Mouse (Mus musculus) right cerebral cortex, adult 2 months (tissue): ENCODE data around the gene Dhx16.
A peak's percentile ranks its signal among the peaks of the same experiment; 100 is the strongest.

Source experiments
- DNase-seq, 2 experiments: peaks; one replicate each; pipeline ENCODE4 v3.0.0; 2021 to 2022; ENCODE audit warnings: low spot score in 2 of 2

Dhx16 gene

GRCm38 (mm10) chr17:35859835-35860234 lies 19.8 kb upstream of the Dhx16 start:
- no peak for DNase-seq

DNA sequence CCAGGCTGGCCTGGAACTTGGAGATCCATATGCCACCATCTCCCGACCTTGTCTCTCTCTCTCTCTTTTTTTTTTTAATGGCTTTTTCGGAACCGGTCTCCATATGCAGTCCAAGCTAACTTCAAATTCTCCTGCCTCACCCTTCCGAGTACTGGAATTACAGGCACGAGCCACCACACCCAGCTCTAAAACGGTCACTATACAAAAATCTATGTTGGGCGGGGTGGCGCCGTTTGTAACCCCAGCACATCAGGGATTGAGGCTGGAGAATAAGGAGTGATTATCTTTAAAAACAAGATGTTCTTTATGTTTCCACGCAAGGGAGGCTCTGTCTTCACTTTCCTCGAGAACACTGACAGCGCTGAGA lies 18.8 kb upstream of the Dhx16 start:
- DNase-seq, result no peak

DNA sequence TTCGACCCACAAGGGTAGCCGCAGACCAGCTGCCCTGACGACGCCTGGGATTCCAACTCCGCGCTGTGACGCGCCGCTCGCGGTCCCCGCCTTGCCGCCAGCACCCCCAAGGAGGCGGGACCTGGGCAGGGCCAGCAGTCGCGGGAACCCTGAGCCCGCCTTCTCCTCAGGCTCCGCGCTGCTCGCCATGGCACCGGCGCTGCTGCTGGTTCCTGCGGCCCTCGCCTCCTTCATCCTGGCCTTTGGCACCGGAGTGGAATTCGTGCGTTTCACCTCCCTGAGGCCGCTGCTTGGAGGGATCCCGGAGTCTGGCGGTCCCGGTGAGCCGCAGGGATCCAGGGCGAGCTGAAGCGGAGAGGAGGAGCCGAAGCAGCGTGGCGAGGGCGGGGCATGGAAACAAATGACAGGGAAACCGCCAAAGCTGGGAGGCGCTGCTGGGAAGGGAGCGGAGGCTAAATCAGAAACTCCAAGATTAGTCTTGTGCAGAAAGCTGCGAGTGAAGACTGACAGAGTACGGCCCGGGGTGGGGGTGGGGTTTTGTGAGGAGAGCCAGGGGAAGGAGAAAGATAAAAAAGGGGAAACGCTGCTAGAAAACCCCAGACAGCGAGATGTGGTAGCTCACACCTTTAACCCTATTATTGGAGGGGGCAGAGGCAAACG lies 18.3 kb upstream of the Dhx16 start, which contains the start of gene Nrm:
Gene Nrm, plus strand, starts transcription at position 121 of the 660 bp plus-strand sequence.
- DNase-seq, result peak; percentile 87 to 92

- no peak for DNase-seq
These were observed 14.7 kb upstream of the Dhx16 start for GRCm38 (mm10) chr17:35864832-35865353.

- peak in 1 of 2 experiments; percentile 18 for DNase-seq
These were observed 13.9 kb upstream of the Dhx16 start, which contains the start of gene Ppp1r18 for GRCm38 (mm10) chr17:35865481-35866280. Ppp1r18 (plus strand) TSS chr17:35865593.

GRCm38 (mm10) chr17:35866281-35866831 lies 13.3 kb upstream of the Dhx16 start:
- peak in 1 of 2 experiments; percentile 31 for DNase-seq

- DNase-seq, result no peak
These were observed 12.4 kb upstream of the Dhx16 start for GRCm38 (mm10) chr17:35866911-35867890.

DNA sequence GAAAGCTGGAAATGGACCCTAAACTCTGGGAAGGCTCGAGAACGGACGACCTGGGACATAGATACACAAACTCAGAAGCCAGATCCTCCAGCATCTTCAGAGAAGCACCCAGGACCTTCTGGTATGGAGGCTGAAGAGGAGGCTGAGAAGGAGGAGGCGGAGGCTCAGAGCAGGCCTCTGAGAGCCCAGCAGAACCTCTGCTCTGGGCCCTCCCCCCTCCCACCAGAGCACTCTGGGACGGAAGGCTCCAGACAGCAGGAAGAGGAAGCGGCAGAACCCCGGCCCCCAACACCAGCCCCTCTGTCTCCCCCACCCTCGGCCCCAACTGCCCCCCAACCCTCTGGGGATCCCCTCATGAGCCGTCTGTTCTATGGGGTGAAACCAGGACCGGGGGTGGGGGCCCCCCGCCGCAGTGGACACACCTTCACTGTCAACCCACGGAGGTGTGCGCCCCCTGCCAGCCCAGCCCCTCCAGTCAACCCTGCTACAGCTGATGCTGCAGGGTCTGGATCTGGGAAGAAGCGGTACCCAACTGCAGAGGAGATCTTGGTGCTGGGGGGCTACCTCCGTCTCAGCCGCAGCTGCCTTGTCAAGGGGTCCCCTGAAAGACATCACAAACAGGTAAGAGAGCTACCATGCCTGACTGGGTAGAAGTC lies 11.3 kb upstream of the Dhx16 start:
- no peak for DNase-seq

- DNase-seq, result no peak
These were observed 10.7 kb upstream of the Dhx16 start for GRCm38 (mm10) chr17:35868961-35869345.

- no peak for DNase-seq
These were observed 10.1 kb upstream of the Dhx16 start for GRCm38 (mm10) chr17:35869346-35870067.

- no peak for DNase-seq
These were observed 9.3 kb upstream of the Dhx16 start for GRCm38 (mm10) chr17:35870151-35870883.

DNA sequence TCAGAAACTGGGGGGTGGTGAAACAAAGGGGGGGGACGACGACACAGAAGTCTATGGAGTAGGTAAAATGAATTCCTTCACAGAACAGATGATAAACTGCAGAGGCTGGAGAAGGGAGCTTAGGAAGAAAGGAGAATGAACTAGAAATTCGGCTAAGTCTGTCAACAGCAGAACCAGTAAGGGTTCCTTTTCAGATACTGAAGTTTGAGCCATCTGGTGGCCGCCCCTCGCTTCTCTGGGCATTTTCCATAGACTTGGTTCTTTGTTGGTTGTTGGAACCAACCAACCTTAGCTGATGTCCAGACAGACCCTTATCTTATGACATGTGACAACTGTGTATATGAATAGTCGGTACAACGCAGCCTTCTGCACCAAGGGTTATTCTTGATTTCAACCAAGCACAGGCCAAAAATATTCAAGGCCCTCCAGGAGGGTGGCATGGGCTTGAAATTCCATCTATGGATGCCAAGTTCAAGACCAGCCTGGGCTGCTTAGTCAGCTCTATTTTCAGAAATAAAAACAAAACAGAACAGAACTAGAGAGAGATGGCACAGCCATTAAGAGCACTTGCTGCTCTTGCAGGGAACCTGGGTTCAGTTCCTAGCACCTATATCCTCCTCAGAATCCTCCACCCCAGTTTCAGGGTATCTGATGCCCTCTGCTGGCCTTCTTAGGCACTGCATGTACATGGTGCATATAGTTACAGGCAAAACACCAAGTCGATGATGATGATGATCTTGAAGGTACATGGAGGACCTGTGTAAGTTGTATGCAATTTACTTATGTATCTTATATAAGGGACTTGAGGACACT lies 8.5 kb upstream of the Dhx16 start:
- DNase-seq, result no peak

- DNase-seq, result peak; percentile 84 to 88
These were observed 5.7 kb upstream of the Dhx16 start for GRCm38 (mm10) chr17:35873774-35874519.

DNA sequence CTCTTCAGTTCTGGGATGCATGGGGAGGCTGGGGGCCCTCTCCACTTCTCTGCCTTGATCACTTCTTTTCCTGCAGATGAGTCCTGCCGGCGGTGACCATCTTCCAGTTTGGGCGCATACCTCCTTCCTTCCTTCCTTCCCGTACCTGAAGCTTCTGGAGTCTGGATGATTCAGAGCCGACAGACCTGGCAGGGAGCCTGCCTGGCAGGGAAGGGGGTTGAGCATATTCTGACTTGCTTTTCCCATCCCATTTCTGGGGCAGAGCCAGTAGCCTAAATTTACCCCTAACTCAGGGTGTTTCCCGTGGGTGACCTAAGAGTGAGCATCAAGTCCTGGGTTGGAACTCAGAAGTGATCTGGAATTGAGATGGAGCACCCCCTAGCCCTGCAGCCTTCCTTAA lies 4.9 kb upstream of the Dhx16 start:
- DNase-seq, result peak; percentile 64 to 65

- no peak for DNase-seq
These were observed 3.3 kb downstream of the Dhx16 start for GRCm38 (mm10) chr17:35882924-35883323.

DNA sequence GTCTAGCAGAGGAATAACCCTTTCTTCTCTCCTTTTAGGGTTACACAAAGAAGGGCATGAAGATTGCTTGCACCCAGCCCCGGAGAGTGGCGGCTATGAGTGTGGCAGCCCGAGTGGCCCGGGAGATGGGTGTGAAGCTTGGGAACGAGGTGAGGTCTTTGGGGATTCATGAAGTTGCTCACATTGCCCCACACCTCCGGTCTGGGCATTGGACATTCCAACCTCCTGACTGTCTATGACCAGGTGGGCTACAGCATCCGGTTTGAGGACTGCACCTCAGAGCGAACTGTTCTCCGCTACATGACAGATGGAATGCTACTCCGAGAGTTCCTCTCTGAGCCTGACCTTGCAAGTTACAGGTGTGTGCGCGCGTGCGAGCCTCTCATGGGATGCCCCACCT lies 4.2 kb downstream of the Dhx16 start:
- no peak for DNase-seq

DNA sequence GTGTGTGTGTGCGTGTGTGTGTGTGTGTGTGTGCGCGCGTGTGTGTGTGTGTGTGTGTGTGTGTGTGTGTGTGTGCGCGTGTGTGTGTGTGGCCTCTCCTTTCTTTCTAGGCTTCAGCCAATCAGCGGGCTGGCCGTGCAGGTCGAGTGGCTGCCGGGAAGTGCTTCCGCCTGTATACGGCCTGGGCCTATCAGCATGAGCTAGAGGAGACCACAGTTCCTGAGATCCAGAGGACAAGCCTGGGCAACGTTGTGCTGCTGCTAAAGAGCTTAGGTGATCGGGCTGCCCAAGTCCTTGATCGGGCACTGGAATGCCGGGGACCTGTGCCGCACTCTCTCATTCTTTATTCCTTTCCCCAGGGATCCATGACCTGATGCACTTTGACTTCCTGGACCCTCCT lies 8.1 kb downstream of the Dhx16 start:
- no peak for DNase-seq
